Comparison of ENCODE assay signal across 8 mouse cellular contexts in genomic region chr6:107529911-107530431, GRCm38 (mm10). TPM values are rescaled to one million over a fixed set of nuclear protein-coding genes. Genes with fewer than 3 reads are reported as not detected.
A peak's percentile ranks its signal among the peaks of the same experiment; 100 is the strongest.
DNase-seq lines count a peak whose midpoint lies in the region; ATAC-seq and TF ChIP-seq lines count a peak whose summit lies in the region.

No protein-coding gene starts in this region.

- 0 out of 2 replicates have a peak, but pooled peaks have one; percentile 9 for TF ChIP-seq CTCF in layer of hippocampus, adult 2 months (conservative IDR thresholded peaks at IDR 0.05)
- no peak for TF ChIP-seq CTCF in small intestine, adult 2 months (IDR thresholded peaks at IDR 0.05; ENCODE audit: extremely low read depth, insufficient read length, insufficient replicate concordance, low read depth, low read length)

- H3K4me1 ChIP-seq in megakaryocyte, embryonic 14.5 days = peaks cover 4% of the 10 kb centered on the region; the same call in 1 of the 2 replicates
- peaks cover 7% of the 10 kb centered on the region; the same call in 1 of the 2 replicates for H3K4me1 ChIP-seq in small intestine, adult 2 months (ENCODE audit: control insufficient read depth, insufficient read depth, insufficient read length, low read length)

- H3K27me3 ChIP-seq in megakaryocyte, embryonic 14.5 days (replicated peaks) = peaks cover 30% of the 10 kb centered on the region
- peaks cover 19% of the 10 kb centered on the region for H3K27me3 ChIP-seq in small intestine, adult 2 months (ENCODE audit: control insufficient read depth, insufficient read depth, low read length)

- H3K4me3 ChIP-seq in megakaryocyte, embryonic 14.5 days (replicated peaks) = peak overlapping the region; percentile 23
- H3K4me3 ChIP-seq in layer of hippocampus, adult 2 months = peak overlapping the region; percentile 78
- H3K4me3 ChIP-seq in small intestine, adult 2 months (ENCODE audit: low read depth, low read length) = peak overlapping the region; percentile 59

- H3K27ac ChIP-seq in layer of hippocampus, adult 2 months = peak overlapping the region; percentile 98
- no peak overlapping the region for H3K27ac ChIP-seq in small intestine, adult 2 months (ENCODE audit: insufficient read depth, low read depth, low read length)

- no peaks in the 10 kb centered on the region for H3K36me3 ChIP-seq in megakaryocyte, embryonic 14.5 days (replicated peaks; ENCODE audit: low read length)
- H3K36me3 ChIP-seq in small intestine, adult 2 months (ENCODE audit: control insufficient read depth, insufficient read depth, low read length) = no peaks in the 10 kb centered on the region

- ATAC-seq in megakaryocyte, adult 5-6 weeks (ENCODE audit: poor library complexity, severe bottlenecking) = no peak
- peak; percentile 42; the same call in 1 of the 2 replicates for ATAC-seq in common myeloid progenitor, adult 5-6 weeks (replicated peaks; ENCODE audit: low read depth, poor library complexity, severe bottlenecking)
- ATAC-seq in megakaryocyte progenitor cell, adult 5-6 weeks (replicated peaks; ENCODE audit: poor library complexity) = peak; percentile 14; the same call in 1 of the 2 replicates
- no peak for ATAC-seq in megakaryocyte-erythroid progenitor cell, adult 5-6 weeks (replicated peaks; ENCODE audit: low FRiP score, low TSS enrichment, poor library complexity, severe bottlenecking)

- 2% methylated on average over 34 of the region's 34 CpGs for WGBS in small intestine, adult 2 months

- DNase-seq in gastrocnemius, postnatal 4 days (ENCODE audit: low spot score in 2 of 2) = peak; percentile 17 to 22
- peak; percentile 44 to 62 for DNase-seq in layer of hippocampus, adult 2 months (ENCODE audit: low spot score in 2 of 2)

- no peak for TF ChIP-seq POLR2A in small intestine, adult 2 months (IDR thresholded peaks at IDR 0.05; ENCODE audit: low read depth, low read length)

- H3K9me3 ChIP-seq in megakaryocyte, embryonic 14.5 days = 0 out of 2 replicates have a peak, but pooled peaks cover 4% of the 10 kb centered on the region

RNA-seq across cellular contexts. Expression of gene Lrrn1, which starts 0.4 kb away (rescaled TPM):
- not detected in 2 replicates for polyA plus RNA-seq in megakaryocyte, embryonic 14.5 days (2012; ENCODE audit: insufficient read depth, low replicate concordance)
- 0.11 TPM in 1 of 2 replicates, not detected in the other for total RNA-seq in megakaryocyte, adult 5-6 weeks (2015)
- total RNA-seq in megakaryocyte, adult 5-6 weeks (2017) = 0.04 TPM in 1 of 2 replicates, not detected in the other
- total RNA-seq in common myeloid progenitor, adult 5-6 weeks (2017) = not detected in 2 replicates
- total RNA-seq in gastrocnemius, postnatal 4 days (2021) = 10 to 100 TPM; 53.3 to 75.3 TPM
- 100 to 1,000 TPM in 1 of 2 experiments, 10 to 100 TPM in 1; 97.3 to 101 TPM for total RNA-seq in layer of hippocampus, adult 2 months (2021)
- total RNA-seq in megakaryocyte progenitor cell, adult 5-6 weeks (2015) = not detected in 2 replicates
- not detected in 2 replicates for total RNA-seq in megakaryocyte progenitor cell, adult 5-6 weeks (2017)
- polyA plus RNA-seq in small intestine, adult 2 months (2012; rRNA removed) = 0.23 and 0.91 TPM in 2 replicates
- not detected in 2 replicates for total RNA-seq in megakaryocyte-erythroid progenitor cell, adult 5-6 weeks (2014; fragmentation: Nextera tagmentation)
- total RNA-seq in megakaryocyte-erythroid progenitor cell, adult 5-6 weeks (2017) = not detected in 2 replicates

Comparison
In these comparisons a context has a peak if more than half of its experiments do, and no peak if none do; other contexts are left out.
1. H3K4me3 ChIP-seq: peak in every context shown above with its lines; median percentile 78 in layer of hippocampus, adult 2 months; 59 in small intestine, adult 2 months; 23 in megakaryocyte, embryonic 14.5 days.
2. ATAC-seq: peak in common myeloid progenitor, adult 5-6 weeks (single experiment) and megakaryocyte progenitor cell, adult 5-6 weeks (single experiment); none in megakaryocyte, adult 5-6 weeks (single experiment) and megakaryocyte-erythroid progenitor cell, adult 5-6 weeks (single experiment).
3. RNA of gene Lrrn1, which starts 0.4 kb away (total RNA-seq): 97.3 to 101 TPM in layer of hippocampus, adult 2 months and 53.3 to 75.3 TPM in gastrocnemius, postnatal 4 days; 0.04 to 0.11 TPM in megakaryocyte, adult 5-6 weeks, not detected in common myeloid progenitor, adult 5-6 weeks, not detected in megakaryocyte progenitor cell, adult 5-6 weeks and not detected in megakaryocyte-erythroid progenitor cell, adult 5-6 weeks; every median in the first group is over 10 times any median in the second.